Mouse (Mus musculus) C2C12 (cell line): ENCODE measurements around the gene Plcxd1. TPM values are rescaled to one million over a fixed set of nuclear protein-coding genes. Genes with fewer than 3 reads are reported as not detected.
A peak's percentile ranks its signal among the peaks of the same experiment; 100 is the strongest.

Source experiments
- H3K27me3 ChIP-seq: one replicate; pipeline ENCODE4 v1.6.1; 2011; ENCODE audit not compliant: control insufficient read depth, insufficient read depth, insufficient read length
- H3K36me3 ChIP-seq: one replicate; pipeline ENCODE4 v1.6.1; 2011; ENCODE audit not compliant: control insufficient read depth, insufficient read depth
- H3K4me3 ChIP-seq: one replicate; pipeline ENCODE4 v1.5.1; 2011; ENCODE audit warnings: mild to moderate bottlenecking, control low read depth; ENCODE audit not compliant: poor library complexity, insufficient read depth, severe bottlenecking
- H3K79me2 ChIP-seq: one replicate; pipeline ENCODE4 v1.6.1; 2011; ENCODE audit not compliant: control insufficient read depth, insufficient read depth
- H3K79me3 ChIP-seq: one replicate; pipeline ENCODE4 v1.6.1; 2011; ENCODE audit warnings: low read depth, control low read depth
- H3ac ChIP-seq: one replicate; pipeline ENCODE3; 2011; ENCODE audit warnings: low read depth; ENCODE audit not compliant: control insufficient read depth, insufficient read length
- CEBPB ChIP-seq: IDR thresholded peaks from one replicate; pipeline ENCODE4 v1.6.1; 2011; ENCODE audit warnings: low read depth, mild to moderate bottlenecking, control low read depth, moderate library complexity
- CTCF ChIP-seq: IDR thresholded peaks from one replicate; pipeline ENCODE4 v1.5.1; 2011; ENCODE audit not compliant: control insufficient read depth, insufficient read depth, insufficient read length
- FOSL1 ChIP-seq: IDR thresholded peaks from one replicate; pipeline ENCODE4 v1.8.0; 2011; ENCODE audit warnings: mild to moderate bottlenecking, low read length; ENCODE audit not compliant: poor library complexity, insufficient read depth, severe bottlenecking
- MAX ChIP-seq: IDR thresholded peaks from one replicate; pipeline ENCODE4 v1.6.1; 2011; ENCODE audit warnings: mild to moderate bottlenecking, control low read depth
- MYOD1 ChIP-seq: IDR thresholded peaks from one replicate; pipeline ENCODE4 v1.6.1; 2011; ENCODE audit warnings: low read depth; ENCODE audit not compliant: control insufficient read depth, insufficient read length
- MYOG ChIP-seq: IDR thresholded peaks from one replicate; pipeline ENCODE4 v1.6.1; 2011; ENCODE audit not compliant: control insufficient read depth, insufficient read length; ENCODE audit errors: extremely low read depth
- USF1 ChIP-seq: IDR thresholded peaks from one replicate; pipeline ENCODE4 v1.6.1; 2011; ENCODE audit warnings: low read depth, mild to moderate bottlenecking, control low read depth, moderate library complexity
- polyA plus RNA-seq: library from polyadenylated mRNA; unstranded; fragments of >200 nt; fragmentation: generic; extraction: Trizol; gene quantifications from one replicate; pipeline ENCODE4 v1.2.1, GENCODE M21; 2012; ENCODE audit warnings: missing spikeins

Plcxd1 gene
- polyA plus RNA-seq, 1 experiment, result 0.78 TPM

DNA sequence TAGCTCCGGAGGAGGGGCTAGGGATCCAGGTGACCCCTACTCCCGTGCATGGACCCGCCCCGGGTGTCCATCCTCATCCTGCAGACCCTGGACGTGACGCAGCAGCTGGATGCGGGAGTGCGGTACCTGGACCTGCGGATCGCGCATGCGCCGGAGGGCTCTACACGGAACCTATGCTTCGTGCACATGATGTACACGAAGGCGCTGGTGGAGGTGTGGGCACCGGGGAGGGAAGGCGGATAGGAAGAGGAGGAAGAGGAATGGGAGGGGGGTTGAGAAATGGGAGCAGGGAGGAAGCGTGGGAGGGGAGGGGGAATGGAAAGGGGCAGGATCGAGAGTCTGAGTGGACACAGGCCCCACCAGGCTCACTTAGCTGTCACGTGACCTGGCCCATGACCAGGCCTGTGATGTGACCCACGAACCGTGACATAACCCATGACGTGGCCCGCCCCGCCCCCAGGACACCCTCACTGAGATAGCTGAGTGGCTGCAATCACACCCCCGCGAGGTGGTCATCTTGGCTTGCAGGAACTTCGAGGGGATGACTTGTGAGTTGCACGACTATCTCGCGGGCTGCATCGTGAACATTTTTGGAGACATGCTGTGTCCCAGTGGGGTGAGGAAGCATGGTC lies 2.1 kb downstream of the Plcxd1 start:
- Histone ChIP-seq H3K4me3 (no peak overlapping the region), H3K27me3 (no peaks in the 10 kb centered on the region), H3ac (no peak overlapping the region), H3K36me3 (peaks cover 36% of the 10 kb centered on the region), H3K79me2 (peaks cover 27% of the 10 kb centered on the region), H3K79me3 (peaks cover 16% of the 10 kb centered on the region)
- no peak for TF ChIP-seq MYOD1
- TF ChIP-seq USF1, result peak; percentile 17

DNA sequence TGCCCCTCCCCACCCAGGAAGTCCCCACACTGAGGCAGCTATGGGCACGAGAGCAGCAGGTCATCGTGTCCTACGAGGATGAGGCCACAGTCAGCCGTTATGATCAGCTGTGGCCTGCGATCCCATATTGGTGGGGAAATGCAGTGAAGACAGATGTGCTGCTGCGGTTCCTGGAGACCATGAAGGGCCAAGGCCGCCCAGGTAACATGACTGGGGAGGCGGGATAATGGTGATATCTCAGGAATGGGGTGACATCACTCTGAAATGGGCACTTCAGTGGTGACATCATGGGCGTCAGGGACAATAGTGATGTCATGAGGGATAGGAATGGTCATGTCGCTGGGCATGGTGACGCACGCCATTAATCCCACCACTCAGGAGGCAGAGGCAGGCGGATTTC lies 2.7 kb downstream of the Plcxd1 start:
- Histone ChIP-seq H3K27me3 (no peaks in the 10 kb centered on the region), H3ac (no peak overlapping the region), H3K4me3 (no peak overlapping the region), H3K36me3 (peaks cover 36% of the 10 kb centered on the region), H3K79me3 (peaks cover 19% of the 10 kb centered on the region), H3K79me2 (peaks cover 32% of the 10 kb centered on the region)
- TF ChIP-seq USF1, result no peak
- no peak for TF ChIP-seq CEBPB
- TF ChIP-seq MAX, result no peak
- TF ChIP-seq MYOD1, result no peak
- TF ChIP-seq FOSL1, result no peak
- no peak for TF ChIP-seq CTCF
- no peak for TF ChIP-seq MYOG

DNA sequence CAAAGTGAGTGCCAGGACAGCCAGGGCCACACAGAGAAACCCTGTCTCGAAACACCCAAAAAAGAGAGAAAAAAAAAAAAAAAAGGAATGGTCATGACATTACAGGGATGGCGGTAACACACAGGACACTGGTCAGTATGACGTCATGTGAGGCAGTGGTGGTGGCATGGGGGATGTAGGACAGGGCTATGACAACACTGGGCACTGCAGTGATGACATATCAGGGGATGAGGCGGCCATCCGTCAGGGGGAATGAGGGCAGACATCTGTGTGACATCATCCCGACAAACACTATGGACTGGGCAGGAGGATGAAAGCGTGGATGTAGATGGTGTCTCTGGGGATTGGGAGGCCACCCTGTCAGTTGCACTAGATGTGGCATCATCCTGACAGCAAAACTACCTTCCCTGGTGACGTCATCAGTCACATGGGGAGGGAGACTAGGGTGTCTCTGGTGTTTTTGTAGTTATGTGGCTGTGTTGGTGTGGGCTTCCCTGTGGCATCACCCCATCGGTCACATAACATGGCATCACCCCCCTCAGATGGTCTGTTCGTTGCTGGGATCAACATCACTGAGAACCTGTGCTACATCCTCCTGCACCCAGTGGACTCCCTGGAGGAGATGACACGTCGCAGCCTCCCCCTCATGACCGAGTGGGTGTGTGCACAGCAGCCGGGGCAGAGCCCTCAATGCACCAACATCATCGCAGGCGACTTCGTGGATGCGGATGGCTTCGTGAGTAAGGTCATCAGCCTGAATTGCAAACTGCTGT lies 3.3 kb downstream of the Plcxd1 start:
- H3ac ChIP-seq, result no peak overlapping the region
- no peaks in the 10 kb centered on the region for H3K27me3 ChIP-seq
- peaks cover 36% of the 10 kb centered on the region for H3K36me3 ChIP-seq
- H3K79me2 ChIP-seq, result peaks cover 32% of the 10 kb centered on the region
- H3K4me3 ChIP-seq, result no peak overlapping the region
- no peak for TF ChIP-seq MYOG
- H3K79me3 ChIP-seq, result peaks cover 19% of the 10 kb centered on the region

DNA sequence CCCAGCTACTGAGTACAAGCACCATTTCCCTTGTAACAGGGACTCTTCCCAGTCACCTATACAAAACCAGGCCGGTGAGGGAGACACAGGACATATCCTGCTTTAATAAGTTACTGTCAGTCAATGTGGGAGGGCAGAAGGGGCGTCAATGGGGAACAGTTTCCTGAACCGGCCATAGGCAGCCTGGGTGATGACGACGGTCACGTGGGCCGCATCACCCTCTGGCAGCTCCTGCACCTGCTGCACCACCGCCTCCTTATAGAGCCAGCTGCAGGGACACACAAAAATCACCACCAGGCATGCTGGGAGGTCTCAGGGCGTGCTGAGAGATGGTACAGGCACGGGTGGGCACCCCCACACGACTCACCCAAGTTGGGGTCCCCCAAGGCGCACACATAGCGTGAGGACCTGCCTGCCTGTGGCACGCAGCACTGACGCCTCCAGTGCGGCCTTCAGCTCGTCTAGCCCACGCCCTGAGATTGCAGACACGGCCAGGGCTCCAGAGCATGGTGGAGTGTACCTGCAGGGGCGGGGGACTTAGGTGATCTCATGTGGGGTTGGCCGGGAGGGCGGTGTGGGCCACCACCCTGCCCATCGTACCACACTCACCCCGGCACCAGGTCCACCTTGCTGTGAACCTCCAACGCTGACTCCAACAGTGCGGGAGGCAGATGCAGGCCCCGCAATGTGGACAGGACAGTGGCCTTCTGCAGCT lies 4.3 kb downstream of the Plcxd1 start:
- H3ac ChIP-seq, result no peak overlapping the region
- H3K4me3 ChIP-seq, result no peak overlapping the region
- no peaks in the 10 kb centered on the region for H3K27me3 ChIP-seq
- H3K79me3 ChIP-seq, result peaks cover 19% of the 10 kb centered on the region
- peaks cover 36% of the 10 kb centered on the region for H3K36me3 ChIP-seq
- peaks cover 32% of the 10 kb centered on the region for H3K79me2 ChIP-seq
- TF ChIP-seq USF1, result no peak
- no peak for TF ChIP-seq MYOG
- TF ChIP-seq MYOD1, result no peak
- TF ChIP-seq CEBPB, result no peak
- no peak for TF ChIP-seq MAX
- no peak for TF ChIP-seq CTCF
- no peak for TF ChIP-seq FOSL1

DNA sequence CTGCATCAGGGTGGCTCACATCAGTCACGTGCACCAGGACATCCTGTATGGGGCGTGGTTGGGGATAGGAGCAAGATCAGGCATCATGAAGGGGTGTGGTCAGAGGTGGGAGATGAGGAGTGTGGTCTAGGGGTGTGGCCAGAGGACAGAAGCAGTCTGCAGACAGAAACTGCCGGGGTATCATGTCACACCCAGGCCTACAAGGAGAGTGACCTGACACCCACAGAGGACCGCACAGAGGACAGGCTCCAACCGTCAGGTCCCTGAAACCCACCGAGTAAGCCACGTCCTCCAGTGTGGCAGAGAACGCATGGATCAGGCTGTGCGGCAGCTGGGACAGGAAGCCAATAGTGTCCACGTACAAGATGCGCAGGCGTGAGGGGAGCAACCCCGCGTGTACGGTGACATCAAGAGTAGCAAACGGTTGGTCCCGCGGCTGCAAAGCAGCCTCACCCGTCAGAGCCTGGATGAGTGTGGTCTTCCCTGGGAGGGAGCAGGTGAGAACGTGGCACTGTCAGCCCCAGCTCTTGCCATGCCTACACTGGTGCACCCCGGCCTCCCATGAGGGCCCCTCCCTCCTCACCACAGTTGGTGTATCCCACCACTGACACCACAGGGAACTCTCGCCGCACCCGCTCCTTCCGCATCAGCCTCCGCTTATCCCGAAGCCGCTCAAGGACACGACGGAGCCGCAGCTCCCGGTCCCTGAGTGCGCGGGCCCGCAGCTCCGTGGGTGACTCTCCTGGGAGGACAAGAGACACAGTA lies 5.0 kb downstream of the Plcxd1 start:
- H3K79me3 ChIP-seq, result peaks cover 19% of the 10 kb centered on the region
- peaks cover 36% of the 10 kb centered on the region for H3K36me3 ChIP-seq
- H3K79me2 ChIP-seq, result peaks cover 32% of the 10 kb centered on the region
- H3K4me3 ChIP-seq, result no peak overlapping the region
- TF ChIP-seq MAX (no peak), MYOD1 (no peak), FOSL1 (no peak), USF1 (no peak), CTCF (no peak), CEBPB (no peak), MYOG (no peak)
- no peaks in the 10 kb centered on the region for H3K27me3 ChIP-seq
- H3ac ChIP-seq, result no peak overlapping the region
